Mouse (Mus musculus) lung, adult 2 months (tissue): ENCODE data around the gene Edc4. TPM values are rescaled to one million over a fixed set of nuclear protein-coding genes. Genes with fewer than 3 reads are reported as not detected.

Source experiments
- DNase-seq: peaks from one replicate; pipeline ENCODE4 v3.0.0; 2022
- H3K4me1 ChIP-seq: fragments of 200-500 bp; 2 replicates; pipeline ENCODE4 v1.6.1; 2011; ENCODE audit warnings: low read length; ENCODE audit not compliant: control insufficient read depth, insufficient read depth
- H3K4me3 ChIP-seq: fragments of 200-500 bp; replicated peaks from 2 replicates; pipeline ENCODE3; 2011; ENCODE audit warnings: low read depth, mild to moderate bottlenecking, control low read depth, low read length; ENCODE audit errors: extremely low read depth
- CTCF ChIP-seq: fragments of 200-500 bp; IDR thresholded peaks from 2 replicates; pipeline ENCODE4 v1.5.1; 2011; ENCODE audit warnings: mild to moderate bottlenecking, low read length, control low read depth; ENCODE audit not compliant: insufficient read depth
- POLR2A ChIP-seq: fragments of 200-500 bp; IDR thresholded peaks from 2 replicates; pipeline ENCODE4 v1.6.1; 2011; ENCODE audit warnings: low read depth, mild to moderate bottlenecking, control low read depth, low read length, borderline replicate concordance; ENCODE audit errors: extremely low read depth
- WGBS: fragments of 180-500 bp; shearing (Covaris S2); methylation state at CpG from one replicate; pipeline ENCODE4 v1.1.7; 2018; 5-methylcytosine and 5-hydroxymethylcytosine counted together
- polyA plus RNA-seq: library from polyadenylated mRNA; depleted of rRNA; stranded (reverse); fragments of >200 nt; gene quantifications from 2 replicates; pipeline ENCODE4 v1.2.3, GENCODE M21; 2012

Gene Edc4
- polyA plus RNA-seq, 1 experiment = 90.9 TPM

- peak overlapping the region; percentile 81 for H3K4me3 ChIP-seq
- H3K4me1 ChIP-seq = peaks cover 4% of the 10 kb centered on the region; the same call in 1 of the 2 replicates
- DNase-seq = no peak
- TF ChIP-seq POLR2A (no peak), CTCF (no peak)
- WGBS = 23% methylated on average over 16 of the region's 16 CpGs
These were observed 20.4 kb downstream of the Edc4 start for GRCm38 (mm10) chr8:105900941-105901616.

GRCm38 (mm10) chr8:105919390-105919789 is 38.7 kb downstream of the Edc4 start:
- Histone ChIP-seq H3K4me3 (no peak overlapping the region), H3K4me1 (no peaks in the 10 kb centered on the region)
- TF ChIP-seq POLR2A = no peak
- TF ChIP-seq CTCF = no peak
- WGBS = 65% methylated on average over 3 of the region's 3 CpGs
- DNase-seq = no peak

GRCm38 (mm10) chr8:105925123-105925522 is 44.4 kb downstream of the Edc4 start:
- Histone ChIP-seq H3K4me3 (no peak overlapping the region), H3K4me1 (no peaks in the 10 kb centered on the region)
- 70% methylated on average over 3 of the region's 3 CpGs for WGBS
- DNase-seq = no peak
- TF ChIP-seq CTCF (no peak), POLR2A (no peak)

DNA sequence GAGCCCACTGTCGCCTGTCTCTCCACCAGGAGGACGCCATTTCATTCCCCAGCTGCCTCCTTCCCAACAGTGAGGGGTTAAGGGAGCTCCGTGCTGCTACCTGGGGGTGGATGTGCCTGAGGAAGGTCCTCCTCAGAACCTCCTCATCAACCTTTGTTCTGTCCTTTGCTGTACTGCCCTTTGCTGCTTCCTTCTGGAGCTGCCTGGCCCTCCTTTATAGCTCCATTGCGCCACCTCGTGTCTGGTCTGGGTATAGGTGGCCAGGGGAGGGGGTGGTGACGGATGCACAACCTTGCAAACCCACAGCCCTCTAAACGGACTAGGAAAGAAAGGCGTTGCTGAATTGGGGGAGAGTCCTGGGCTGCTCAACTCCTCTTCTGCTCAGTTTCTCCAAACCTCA is 49.9 kb downstream of the Edc4 start:
- 26% methylated on average over 8 of the region's 8 CpGs for WGBS
- H3K4me3 ChIP-seq = no peak overlapping the region
- DNase-seq = peak; percentile 85
- no peaks in the 10 kb centered on the region for H3K4me1 ChIP-seq
- no peak for TF ChIP-seq POLR2A
- peak; percentile 90 for TF ChIP-seq CTCF

DNA sequence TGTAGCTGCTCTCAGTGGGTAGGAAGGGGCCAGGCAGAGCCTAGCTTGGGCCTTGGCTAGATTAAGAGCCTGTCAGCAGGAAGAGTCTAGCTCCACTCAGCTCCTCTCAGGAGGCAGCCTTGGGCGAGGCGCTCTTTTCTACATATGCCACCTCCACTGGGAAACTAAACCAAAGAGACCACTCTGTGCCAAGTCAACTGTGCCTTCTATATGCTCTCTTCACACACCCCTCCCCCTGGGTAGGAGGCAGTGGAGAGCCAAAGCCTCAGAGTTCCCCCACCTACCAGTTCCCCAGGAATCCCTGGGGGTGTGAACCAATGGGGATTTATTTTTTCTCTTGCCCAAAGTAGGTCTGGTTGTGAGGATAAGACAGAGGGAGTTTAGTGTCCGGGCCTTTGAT is 50.6 kb downstream of the Edc4 start:
- no peak for DNase-seq
- 97% methylated on average over 3 of the region's 3 CpGs for WGBS
- TF ChIP-seq CTCF (no peak), POLR2A (no peak)
- no peak overlapping the region for H3K4me3 ChIP-seq
- no peaks in the 10 kb centered on the region for H3K4me1 ChIP-seq

GRCm38 (mm10) chr8:105932525-105932924 is 51.8 kb downstream of the Edc4 start:
- Histone ChIP-seq H3K4me1 (peaks cover 4% of the 10 kb centered on the region), H3K4me3 (no peak overlapping the region)
- TF ChIP-seq CTCF (no peak), POLR2A (no peak)
- WGBS = 88% methylated on average over 11 of the region's 11 CpGs
- DNase-seq = no peak

GRCm38 (mm10) chr8:105933762-105934161 is 53.1 kb downstream of the Edc4 start, which contains the start of gene Ctrl:
Ctrl (minus strand) TSS chr8:105933862.
- Histone ChIP-seq H3K4me1 (peaks cover 4% of the 10 kb centered on the region), H3K4me3 (no peak within 1 kb of the TSS)
- TF ChIP-seq POLR2A = no peak
- no peak for TF ChIP-seq CTCF
- DNase-seq = no peak
- 87% methylated on average over 2 of the region's 2 CpGs for whole genome bisulfite sequencing

- Histone ChIP-seq H3K4me1 (peaks cover 4% of the 10 kb centered on the region), H3K4me3 (no peak overlapping the region)
- TF ChIP-seq CTCF = no peak
- TF ChIP-seq POLR2A = no peak
- WGBS = 62% methylated on average over 6 of the region's 6 CpGs
- DNase-seq = no peak
These were observed 54.4 kb downstream of the Edc4 start for GRCm38 (mm10) chr8:105935105-105935504.

GRCm38 (mm10) chr8:105935863-105936603 is 55.4 kb downstream of the Edc4 start:
- WGBS = 36% methylated on average over 7 of the region's 7 CpGs
- DNase-seq = no peak
- peaks cover 4% of the 10 kb centered on the region for H3K4me1 ChIP-seq
- H3K4me3 ChIP-seq = no peak overlapping the region
- no peak for TF ChIP-seq CTCF
- no peak for TF ChIP-seq POLR2A
